Mouse (Mus musculus) CH12.LX (cell line): Measurements from ENCODE around the gene Clk2.

Experiments used
- CTCF ChIP-seq, 2 experiments: IDR thresholded peaks in 1 of 2; conservative IDR thresholded peaks in 1 of 2; 2 replicates each; pipeline ENCODE4 v1.5.1; 2011 to 2012; ENCODE audit warnings: low read depth in 2 of 2, low read length in 2 of 2, improper control_type of control experiment in 1 of 2, inconsistent platforms in 1 of 2, mild to moderate bottlenecking in 1 of 2, moderate library complexity in 1 of 2
- MYC ChIP-seq: IDR thresholded peaks from 2 replicates; pipeline ENCODE4 v1.6.1; 2011; ENCODE audit warnings: low read depth, mild to moderate bottlenecking, improper control_type of control experiment, low read length
- NRF1 ChIP-seq: IDR thresholded peaks from 2 replicates; pipeline ENCODE4 v1.6.1; 2014; ENCODE audit warnings: low read depth, mild to moderate bottlenecking, inconsistent platforms, low read length, improper control_type of control experiment, moderate library complexity
- POLR2A ChIP-seq: IDR thresholded peaks from 2 replicates; pipeline ENCODE4 v1.6.1; 2011; ENCODE audit warnings: low read depth, mild to moderate bottlenecking, improper control_type of control experiment, low read length
- TBP ChIP-seq: conservative IDR thresholded peaks from 2 replicates; pipeline ENCODE4 v1.6.1; 2011; ENCODE audit warnings: low read depth, low read length, improper control_type of control experiment

GRCm38 (mm10) chr3:89175544-89175943, 10.9 kb downstream of the Clk2 start:
- TF ChIP-seq CTCF (conservative IDR thresholded peaks at IDR 0.05 in 1 of 2, IDR thresholded peaks at IDR 0.05 in 1 of 2; ENCODE audit: low read depth in 2 of 2, low read length in 2 of 2) (no peak), NRF1 (no peak), POLR2A (no peak), TBP (no peak), MYC (no peak)
